Mouse (Mus musculus): ENCODE data around the gene Myo1b. TPM values are rescaled to one million over a fixed set of nuclear protein-coding genes. Genes with fewer than 3 reads are reported as not detected.

Gene Myo1b
- polyA plus RNA-seq, 1 experiment from 2014 or later, result 109 TPM

Other genes with a start within 250 kb of the Myo1b start
- gene Stat4, start 71.1 kb upstream of the Myo1b start, polyA plus RNA-seq (2014; fragmentation: Nextera tagmentation; extraction: Ambion mirVana), result 12.0 and 12.4 TPM in 2 replicates
- gene Stat1, start 203.4 kb upstream of the Myo1b start, polyA plus RNA-seq (2014; fragmentation: Nextera tagmentation; extraction: Ambion mirVana), result 15.6 and 17.4 TPM in 2 replicates